Mouse (Mus musculus): ENCODE measurements at regions not wholly inside any gene's neighbourhood (a gene's known extent, or its start where the extent isn't known, plus 50 kb on each side); places are given as distances from the start of the nearest gene placed in this dataset.
A peak's percentile ranks its signal among the peaks of the same experiment; 100 is the strongest.

- no peak for DNase-seq (ENCODE audit: low spot score)
Measured at GRCm38 (mm10) chr10:56893210-56893705, 516.1 kb downstream of the Gja1 start.

DNA sequence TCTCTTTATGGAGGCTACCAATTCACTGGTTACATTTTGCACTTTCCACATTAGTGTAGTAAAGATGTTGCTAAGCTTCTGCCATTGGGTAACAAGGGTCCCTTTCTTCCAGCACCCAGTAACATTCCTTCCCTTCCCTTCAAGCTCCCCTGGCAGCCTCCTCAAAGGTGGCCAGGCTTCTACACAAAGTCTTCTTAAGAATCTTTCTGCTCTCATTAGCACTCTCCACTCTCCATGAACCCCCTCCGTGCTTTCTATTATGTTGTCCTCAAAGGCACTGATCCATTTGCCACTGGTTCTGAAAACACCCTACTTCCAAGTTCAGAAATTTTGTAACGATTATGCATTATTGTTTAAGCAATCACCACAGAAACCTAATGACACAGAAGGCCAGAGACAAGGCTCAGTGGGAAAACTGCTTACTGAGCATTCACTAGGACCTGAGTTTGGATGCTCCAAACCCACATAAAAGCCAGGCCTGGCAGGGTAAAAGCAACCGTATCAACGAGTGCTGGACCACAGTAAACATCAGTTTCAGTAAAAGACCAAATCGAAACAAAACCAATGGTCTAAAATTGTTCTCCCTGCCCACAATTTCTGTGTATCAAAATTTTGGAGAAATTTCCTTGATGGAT, 522.6 kb downstream of the Gja1 start:
- DNase-seq (ENCODE audit: low spot score), result no peak

GRCm38 (mm10) chr10:56900914-56901313, 523.8 kb downstream of the Gja1 start:
- DNase-seq (ENCODE audit: low spot score), result no peak

GRCm38 (mm10) chr10:56912711-56913110, 535.6 kb downstream of the Gja1 start:
- DNase-seq (ENCODE audit: low spot score), result no peak

DNA sequence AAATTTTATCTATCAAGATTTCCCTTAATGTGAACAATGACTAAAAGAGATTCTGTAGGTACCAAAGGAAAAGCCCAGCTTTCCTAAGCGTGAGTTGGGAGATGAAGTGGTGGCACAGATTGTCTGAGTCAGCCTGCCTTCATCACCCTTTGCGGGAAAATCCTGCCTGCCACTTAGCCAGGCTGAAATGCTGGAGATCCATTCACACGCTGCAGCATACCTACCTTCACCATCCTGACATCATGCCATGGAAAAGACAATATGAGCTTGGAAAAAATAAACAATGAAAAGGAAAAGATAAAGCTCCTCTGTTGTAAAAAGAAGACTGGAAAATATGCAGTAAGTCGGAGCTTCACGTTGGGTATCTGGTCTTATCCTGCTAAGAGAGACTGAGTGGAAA, 537.0 kb downstream of the Gja1 start:
- no peak for DNase-seq (ENCODE audit: low spot score)

- DNase-seq (ENCODE audit: low spot score), result no peak
Measured at GRCm38 (mm10) chr10:56918412-56918811, 541.3 kb downstream of the Gja1 start.

DNA sequence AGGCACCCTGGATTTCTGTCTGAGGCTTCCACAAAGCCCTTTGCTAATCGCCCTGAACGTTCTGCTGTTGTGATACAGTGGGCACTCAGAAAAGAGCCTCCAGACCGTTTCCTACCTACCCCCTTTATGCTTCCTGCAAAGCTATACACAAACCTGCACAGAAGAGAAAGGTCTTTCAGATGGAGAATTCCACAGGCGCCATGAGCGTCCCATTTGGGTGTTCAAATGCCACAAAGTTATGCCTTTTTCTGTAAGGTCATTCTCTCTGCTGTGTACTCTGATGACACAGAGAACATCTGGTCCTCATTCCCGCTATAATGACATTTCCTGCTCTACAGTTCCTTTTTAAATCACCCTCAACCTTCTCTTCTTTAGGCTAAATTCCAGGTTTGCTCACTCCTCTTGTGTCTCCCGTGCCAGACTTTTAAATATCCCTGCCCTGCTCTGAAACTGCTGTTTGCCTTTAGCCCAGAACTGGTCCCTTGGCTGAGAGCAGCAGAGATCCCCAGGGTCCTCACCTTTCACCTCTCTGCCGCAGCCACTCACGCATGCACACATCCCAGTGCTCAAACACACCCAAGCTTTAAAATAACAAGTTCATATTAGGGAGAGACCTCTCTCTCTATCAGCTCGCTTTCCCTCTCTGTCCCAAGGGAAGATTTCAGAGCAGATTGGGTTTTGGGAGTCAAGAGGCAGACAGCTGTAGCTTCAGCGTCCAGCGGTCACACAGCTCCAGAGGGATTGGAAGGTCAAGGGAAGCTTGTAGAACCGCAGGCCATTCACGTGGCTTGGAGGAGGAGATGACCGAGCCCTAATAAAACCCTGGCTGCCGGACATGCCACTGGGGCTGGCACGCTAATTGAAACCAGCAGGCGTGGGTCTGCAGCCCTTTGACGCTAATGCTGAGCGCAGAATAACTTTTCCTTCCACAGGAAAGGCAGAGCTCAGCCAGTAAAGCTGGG, 543.9 kb downstream of the Gja1 start:
- peak; percentile 51 for DNase-seq (ENCODE audit: low spot score)

- DNase-seq (ENCODE audit: low spot score), result no peak
Measured at GRCm38 (mm10) chr10:56935174-56935573, 551.0 kb upstream of the Hsf2 start.

GRCm38 (mm10) chr10:56941972-56942371, 544.2 kb upstream of the Hsf2 start:
- no peak for DNase-seq (ENCODE audit: low spot score)

DNA sequence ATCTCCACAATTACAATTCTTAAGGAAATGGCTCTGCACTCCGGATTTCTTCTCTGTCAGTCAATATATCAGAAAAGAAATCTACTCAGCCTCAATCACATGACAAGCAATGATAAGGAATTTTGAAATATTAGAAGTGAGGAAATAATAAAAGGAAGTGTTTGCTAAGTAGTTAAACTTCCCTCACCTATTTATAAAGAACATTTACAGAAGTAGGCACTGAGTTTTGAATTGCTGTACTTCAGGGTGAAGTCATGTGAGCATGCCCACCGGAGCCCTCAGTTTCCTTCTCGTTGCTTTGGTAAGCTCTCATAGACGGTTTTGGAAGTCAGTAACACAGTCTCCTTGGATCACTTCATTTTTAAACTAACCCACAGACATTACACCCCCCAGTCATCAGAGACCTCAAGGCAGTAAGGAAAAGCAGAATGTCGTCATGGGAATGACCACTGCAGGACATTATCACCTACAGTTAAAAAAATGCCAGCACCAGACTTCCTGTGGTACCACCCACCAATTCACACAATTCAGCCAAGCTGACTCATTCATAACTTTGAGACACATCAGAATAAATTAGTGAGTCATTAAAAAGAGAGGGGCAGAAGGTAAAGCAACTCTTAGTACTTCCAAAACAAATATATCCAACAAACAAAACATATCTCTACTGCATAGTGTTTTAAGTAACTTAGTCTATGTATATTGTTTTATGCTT, 541.6 kb upstream of the Hsf2 start:
- no peak for DNase-seq (ENCODE audit: low spot score)

DNA sequence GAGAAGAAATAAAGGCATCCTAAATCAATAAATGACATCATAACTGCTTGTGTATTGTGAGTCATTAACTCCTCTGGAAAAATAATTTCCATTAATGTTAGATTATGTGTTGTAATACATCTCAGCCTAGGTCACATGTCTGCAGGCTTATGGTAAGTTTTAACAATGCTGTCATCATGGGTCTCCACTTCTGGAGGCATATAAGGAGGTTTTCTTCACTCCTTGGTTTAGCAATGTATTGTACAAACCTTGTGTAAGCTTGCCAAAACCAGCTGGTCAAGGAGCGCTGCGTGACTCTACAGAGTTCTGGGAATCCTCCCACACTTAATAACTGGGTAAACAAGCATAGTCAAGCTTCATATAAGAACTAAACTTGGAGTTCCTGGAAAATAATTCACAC, 529.5 kb upstream of the Hsf2 start:
- no peak for DNase-seq (ENCODE audit: low spot score)

DNA sequence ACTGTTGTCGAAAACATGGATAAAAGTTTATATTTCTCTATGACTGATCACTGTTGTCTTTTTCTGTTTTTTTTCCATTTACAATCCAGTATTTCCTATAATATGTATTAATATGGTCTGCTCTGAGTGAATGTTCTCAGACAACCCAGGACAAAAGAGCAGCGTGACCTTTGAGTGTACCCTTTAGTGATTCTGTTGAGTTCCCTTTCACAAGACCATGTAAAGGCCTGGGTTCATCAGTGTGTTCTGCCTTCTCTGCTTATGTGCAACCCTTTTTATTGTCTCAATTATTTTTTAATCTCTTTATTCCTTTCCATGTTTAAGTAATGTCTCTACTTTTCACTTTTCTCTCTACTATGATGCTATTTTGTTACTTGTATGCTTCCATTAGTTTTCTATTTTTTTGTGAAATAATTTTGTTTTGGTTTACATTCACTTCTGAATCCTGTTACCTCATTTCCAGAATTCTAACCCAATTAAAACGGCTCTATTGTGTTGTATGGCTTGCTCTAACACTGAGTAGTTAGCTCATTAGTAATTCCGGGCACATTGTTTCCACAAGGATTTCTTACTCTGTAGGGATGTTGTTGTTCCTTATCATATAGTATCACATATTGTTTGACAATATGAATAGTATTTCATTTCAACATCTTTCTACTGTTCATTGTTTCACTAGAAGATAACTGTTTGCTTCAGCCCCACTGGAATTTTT, 523.9 kb upstream of the Hsf2 start:
- peak; percentile 38 for DNase-seq (ENCODE audit: low spot score)

DNA sequence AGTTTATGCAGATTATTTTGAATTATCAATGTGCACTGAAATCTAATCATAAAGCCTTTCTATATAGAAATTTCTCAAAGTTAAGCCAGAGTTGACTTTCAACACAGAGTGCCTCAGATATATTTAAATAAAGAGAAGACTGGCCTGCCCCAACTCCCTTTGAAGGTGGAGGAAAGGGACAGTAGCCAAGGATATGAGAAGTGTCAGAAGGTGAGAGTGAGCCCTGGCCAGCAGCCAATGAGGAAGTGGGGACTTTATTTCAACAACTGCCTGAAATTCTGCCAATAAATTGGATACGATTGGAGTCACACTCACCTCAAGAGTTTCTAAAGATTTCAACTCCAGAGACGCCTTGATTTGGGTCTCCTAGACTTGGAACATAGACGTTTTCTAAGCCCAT, 523.0 kb upstream of the Hsf2 start:
- no peak for DNase-seq (ENCODE audit: low spot score)

- DNase-seq (ENCODE audit: low spot score), result no peak
Measured at GRCm38 (mm10) chr10:56968913-56969312, 517.3 kb upstream of the Hsf2 start.

DNA sequence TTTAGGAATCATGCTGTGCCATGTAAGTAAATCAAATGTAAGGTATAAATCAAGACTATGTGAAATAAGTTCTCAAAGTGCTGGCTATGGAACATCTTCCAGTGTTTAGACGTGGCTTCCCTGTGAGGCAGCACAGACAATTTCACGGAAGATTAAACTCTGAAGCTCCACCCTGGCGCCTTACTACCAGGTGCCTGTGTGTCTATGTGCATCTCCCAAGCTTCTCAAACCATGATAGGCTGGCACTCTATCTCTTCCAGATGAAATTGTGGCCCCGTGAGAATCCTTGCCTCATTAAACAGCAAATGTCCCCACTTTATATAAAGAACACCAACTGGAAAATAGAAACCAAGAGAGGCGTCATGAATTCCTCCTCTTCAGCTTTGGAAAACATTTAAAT, 511.4 kb upstream of the Hsf2 start:
- no peak for DNase-seq (ENCODE audit: low spot score)

DNA sequence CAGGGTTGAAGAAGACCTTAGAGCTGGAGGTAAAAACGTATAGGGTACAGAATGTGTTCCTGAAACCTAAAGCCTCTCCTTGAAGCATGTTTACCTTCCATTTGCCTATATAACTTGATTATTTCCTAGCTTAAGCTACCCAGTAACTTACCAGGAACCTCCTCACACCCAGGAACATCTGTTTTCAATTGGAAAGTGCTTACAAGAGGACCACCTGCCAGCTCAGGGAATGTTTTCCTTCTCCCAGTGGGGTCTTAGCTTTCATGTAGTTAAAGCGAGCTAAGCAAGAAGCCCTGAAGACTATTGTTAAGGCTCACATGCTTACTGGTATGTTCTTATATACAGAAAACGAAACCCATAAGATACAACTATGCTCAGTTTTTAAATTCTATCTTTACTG, 506.6 kb upstream of the Hsf2 start:
- no peak for DNase-seq (ENCODE audit: low spot score)

- no peak for DNase-seq (ENCODE audit: low spot score)
Measured at GRCm38 (mm10) chr10:56980821-56981220, 505.4 kb upstream of the Hsf2 start.

GRCm38 (mm10) chr10:56982526-56983190, 503.5 kb upstream of the Hsf2 start:
- DNase-seq (ENCODE audit: low spot score), result no peak

DNA sequence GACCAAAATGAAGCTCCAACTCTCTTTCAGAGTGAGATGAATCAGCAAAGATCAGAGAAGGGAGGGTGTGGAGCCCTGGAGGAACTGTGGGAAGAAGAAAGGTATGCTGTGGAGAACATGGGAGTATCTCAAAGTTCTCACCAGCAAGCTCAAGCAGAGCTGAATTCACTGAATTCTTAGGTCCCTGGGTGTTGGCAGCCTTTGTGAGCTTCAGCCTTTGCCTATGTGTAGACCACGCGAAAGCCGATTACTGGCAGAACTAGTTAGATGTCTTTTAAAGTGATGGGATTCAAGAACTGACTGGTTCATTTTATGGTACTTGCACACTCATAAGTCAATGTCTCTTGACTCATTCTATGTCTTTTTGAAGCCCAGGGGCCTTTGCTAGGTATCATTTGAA, 491.2 kb upstream of the Hsf2 start:
- DNase-seq (ENCODE audit: low spot score), result no peak

GRCm38 (mm10) chr10:57000892-57001722, 485.1 kb upstream of the Hsf2 start:
- peak; percentile 84 for DNase-seq (ENCODE audit: low spot score)

- no peak for DNase-seq (ENCODE audit: low spot score)
Measured at GRCm38 (mm10) chr10:57001723-57002110, 484.5 kb upstream of the Hsf2 start.

Data from retina, embryonic 14.5 days (tissue).